Mouse (Mus musculus) myocyte (in vitro differentiated cells): ENCODE data around the gene Prkn.

Experiments used
- E2F4 ChIP-seq: IDR thresholded peaks from one replicate; pipeline ENCODE4 v1.6.1; 2011; ENCODE audit warnings: mild to moderate bottlenecking, control low read depth, moderate library complexity; ENCODE audit not compliant: insufficient read depth
- MAX ChIP-seq: IDR thresholded peaks from one replicate; pipeline ENCODE4 v1.6.1; 2011; ENCODE audit warnings: low read depth, mild to moderate bottlenecking, control low read depth
- MYOD1 ChIP-seq, 3 experiments: IDR thresholded peaks; one replicate each; pipeline ENCODE4 v1.6.1; 2011; ENCODE audit warnings: control low read depth in 2 of 3, low read depth in 2 of 3, mild to moderate bottlenecking in 2 of 3, moderate library complexity in 1 of 3; ENCODE audit not compliant: insufficient read length in 2 of 3, control insufficient read depth in 1 of 3
- POLR2A ChIP-seq: IDR thresholded peaks from one replicate; pipeline ENCODE4 v1.6.1; 2011; ENCODE audit warnings: low read depth, mild to moderate bottlenecking, control low read depth, moderate library complexity; ENCODE audit not compliant: insufficient read length
- POLR2AphosphoS2 ChIP-seq: IDR thresholded peaks from one replicate; pipeline ENCODE4 v1.6.1; 2011; ENCODE audit warnings: low read depth, control low read depth; ENCODE audit not compliant: insufficient read length
- TCF12 ChIP-seq: IDR thresholded peaks from one replicate; pipeline ENCODE4 v1.6.1; 2011; ENCODE audit warnings: mild to moderate bottlenecking, control low read depth; ENCODE audit not compliant: poor library complexity, insufficient read depth, severe bottlenecking

GRCm38 (mm10) chr17:11949551-11950197 lies 1109.5 kb downstream of the Prkn start:
- no peak for TF ChIP-seq MAX
- TF ChIP-seq POLR2A = no peak
- no peak for TF ChIP-seq POLR2AphosphoS2
- no peak for TF ChIP-seq TCF12
- TF ChIP-seq E2F4 = no peak
- TF ChIP-seq MYOD1 (IDR thresholded peaks at IDR 0.05; ENCODE audit: control insufficient read depth in 1 of 3, insufficient read length in 2 of 3, low read depth in 2 of 3) = no peak
